Mouse (Mus musculus) left cerebral cortex, adult 9 months (tissue): ENCODE data around the gene Usp25.

Source experiments
- DNase-seq, 2 experiments: peaks; one replicate each; pipeline ENCODE4 v3.0.0; 2022; ENCODE audit warnings: low spot score in 2 of 2

The Usp25 gene

GRCm38 (mm10) chr16:77013427-77014320, at the start of gene Usp25:
Gene Usp25 (plus strand): TSS chr16:77013706.
- DNase-seq, result peak; percentile 59 to 84

- DNase-seq, result no peak
Measured at GRCm38 (mm10) chr16:76967593-76968275, 45.8 kb upstream of the Usp25 start.

GRCm38 (mm10) chr16:76971211-76971610, 42.3 kb upstream of the Usp25 start:
- DNase-seq, result no peak

GRCm38 (mm10) chr16:76976787-76977430, 36.6 kb upstream of the Usp25 start:
- DNase-seq, result no peak

GRCm38 (mm10) chr16:76983696-76984095, 29.8 kb upstream of the Usp25 start:
- DNase-seq, result no peak

GRCm38 (mm10) chr16:76987711-76988110, 25.8 kb upstream of the Usp25 start:
- DNase-seq, result no peak

- DNase-seq, result no peak
Measured at GRCm38 (mm10) chr16:77003900-77004299, 9.6 kb upstream of the Usp25 start.

GRCm38 (mm10) chr16:77009173-77009572, 4.3 kb upstream of the Usp25 start:
- no peak for DNase-seq

- no peak for DNase-seq
Measured at GRCm38 (mm10) chr16:77014321-77015211, 1.1 kb downstream of the Usp25 start.

- DNase-seq, result no peak
Measured at GRCm38 (mm10) chr16:77015380-77016346, 2.2 kb downstream of the Usp25 start.

GRCm38 (mm10) chr16:77017931-77018330, 4.4 kb downstream of the Usp25 start:
- DNase-seq, result no peak

GRCm38 (mm10) chr16:77020190-77020589, 6.7 kb downstream of the Usp25 start:
- no peak for DNase-seq

GRCm38 (mm10) chr16:77023627-77024379, 10.3 kb downstream of the Usp25 start:
- no peak for DNase-seq

GRCm38 (mm10) chr16:77026099-77026498, 12.6 kb downstream of the Usp25 start:
- no peak for DNase-seq

GRCm38 (mm10) chr16:77026933-77027332, 13.4 kb downstream of the Usp25 start:
- no peak for DNase-seq

- DNase-seq, result no peak
Measured at GRCm38 (mm10) chr16:77027976-77028686, 14.6 kb downstream of the Usp25 start.

GRCm38 (mm10) chr16:77028687-77029417, 15.3 kb downstream of the Usp25 start:
- peak in 1 of 2 experiments; percentile 28 for DNase-seq

- DNase-seq, result no peak
Measured at GRCm38 (mm10) chr16:77030435-77030834, 16.9 kb downstream of the Usp25 start.
